Mouse (Mus musculus) mature B cell (primary cell): ENCODE measurements around the gene Pgam5.

Experiments used
- in situ Hi-C: fragments of 300-500 bp; cut with MboI; formaldehyde crosslinking; loops from 2 replicates; pipeline ENCODE4 v1.14.3; 2019

Pgam5 gene

DNA sequence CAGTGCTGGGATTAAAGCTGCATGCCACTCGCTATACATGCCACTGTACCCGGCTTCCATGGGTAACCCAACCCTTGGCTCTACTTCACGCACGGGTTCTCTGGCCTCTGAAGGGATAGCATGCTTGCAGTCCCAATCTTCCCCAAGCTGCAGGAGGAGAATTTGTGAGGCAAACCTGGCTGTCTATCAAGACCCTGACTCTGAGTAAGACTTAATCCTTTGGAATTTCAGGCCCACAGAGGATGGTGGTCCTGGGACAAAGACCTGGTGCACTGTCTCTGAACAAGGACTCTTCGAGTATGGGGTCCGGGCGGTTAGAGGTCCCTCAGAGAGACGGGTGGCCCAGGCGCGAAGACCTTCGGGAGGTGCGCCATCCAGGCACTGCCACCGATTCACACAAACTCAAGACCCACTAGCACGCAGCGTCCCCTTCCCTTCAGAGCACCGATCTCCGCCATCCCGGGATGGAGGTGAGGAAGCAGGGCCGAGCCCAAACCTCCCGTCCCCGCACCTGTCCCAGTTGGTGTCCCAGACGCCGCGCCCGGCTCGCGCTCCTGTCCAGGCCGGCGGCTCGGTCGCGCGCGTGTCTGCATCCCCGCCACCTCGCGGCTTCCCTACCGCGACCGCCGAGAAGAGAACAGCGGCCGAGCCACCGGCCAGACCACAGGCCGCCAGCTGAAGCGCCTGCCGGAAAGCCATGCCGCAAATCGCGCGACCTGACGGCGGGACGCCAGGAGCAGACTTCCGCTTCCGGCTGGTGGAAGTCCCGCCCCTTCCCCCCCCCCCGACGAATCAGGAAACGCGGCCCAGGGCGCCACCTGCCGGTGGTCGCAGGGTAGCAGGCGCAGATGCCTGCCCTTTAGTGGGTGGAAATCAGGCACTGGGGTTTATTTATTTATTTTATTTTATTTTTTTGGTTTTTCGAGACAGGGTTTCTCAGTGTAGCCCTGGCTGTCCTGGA, at the start of gene Pgam5:
TSS of gene Pgam5 (minus strand) at position 773 of the 961 bp plus-strand sequence.
- in situ Hi-C loops = no loop called here

DNA sequence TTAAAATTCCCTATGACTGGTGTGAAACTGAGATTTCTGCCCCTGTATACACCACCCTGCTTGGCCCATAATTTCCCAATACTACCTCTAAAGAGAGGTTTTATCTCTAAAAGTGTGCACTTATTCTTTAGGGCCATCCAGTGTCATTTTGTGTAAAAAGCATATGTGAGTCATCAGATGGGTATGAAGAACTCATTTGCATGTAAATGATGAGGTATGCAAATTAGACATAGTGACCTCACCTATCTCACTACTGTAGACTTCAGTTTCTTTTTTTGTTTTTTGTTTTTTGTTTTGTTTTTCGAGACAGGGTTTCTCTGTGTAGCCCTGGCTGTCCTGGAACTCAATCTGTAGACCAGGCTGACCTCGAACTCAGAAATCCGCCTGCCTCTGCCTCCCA, 43.4 kb upstream of the Pgam5 start:
- in situ Hi-C loops = no loop called here

DNA sequence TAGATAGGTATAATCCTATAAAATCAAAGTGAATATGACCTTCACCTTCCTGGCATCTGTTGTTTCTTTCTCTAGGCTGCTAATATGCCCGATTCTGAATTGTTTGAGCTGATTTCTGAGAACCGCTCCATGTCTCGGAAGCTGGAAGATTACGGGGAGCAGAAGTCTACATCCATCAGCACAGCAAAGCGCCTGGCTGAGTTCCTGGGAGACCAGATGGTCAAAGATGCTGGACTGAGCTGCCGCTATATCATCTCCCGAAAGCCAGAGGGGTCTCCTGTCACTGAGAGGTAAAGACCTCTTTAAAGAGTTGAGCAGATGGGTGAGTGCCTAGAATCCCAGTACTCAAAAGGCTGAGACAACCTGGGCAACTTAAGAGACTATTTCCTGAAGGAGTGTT, 39.1 kb upstream of the Pgam5 start:
- in situ Hi-C loops = no loop called here

GRCm38 (mm10) chr5:110300591-110300990, 30.9 kb upstream of the Pgam5 start:
- in situ Hi-C loops = no loop called here

DNA sequence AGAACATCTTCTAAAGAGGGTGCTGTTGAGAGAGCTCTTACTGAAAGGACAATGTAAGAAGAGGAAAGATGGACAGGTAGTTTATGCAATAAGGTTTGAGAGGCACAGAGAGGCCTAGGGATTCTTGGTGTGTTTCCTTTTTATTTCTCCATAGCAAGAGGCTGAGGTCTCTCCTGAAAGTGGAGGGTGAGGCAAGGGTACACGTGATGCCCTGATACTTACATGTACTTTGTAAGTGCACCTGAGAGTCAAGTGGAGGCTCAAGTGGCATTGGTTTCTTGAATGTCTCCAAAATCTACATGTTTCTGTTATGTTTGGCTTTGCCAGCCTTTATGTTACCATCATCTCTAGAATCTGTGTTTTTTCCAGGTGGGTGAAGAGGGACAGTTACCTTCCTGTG, 26.9 kb upstream of the Pgam5 start:
- in situ Hi-C loops = no loop called here

DNA sequence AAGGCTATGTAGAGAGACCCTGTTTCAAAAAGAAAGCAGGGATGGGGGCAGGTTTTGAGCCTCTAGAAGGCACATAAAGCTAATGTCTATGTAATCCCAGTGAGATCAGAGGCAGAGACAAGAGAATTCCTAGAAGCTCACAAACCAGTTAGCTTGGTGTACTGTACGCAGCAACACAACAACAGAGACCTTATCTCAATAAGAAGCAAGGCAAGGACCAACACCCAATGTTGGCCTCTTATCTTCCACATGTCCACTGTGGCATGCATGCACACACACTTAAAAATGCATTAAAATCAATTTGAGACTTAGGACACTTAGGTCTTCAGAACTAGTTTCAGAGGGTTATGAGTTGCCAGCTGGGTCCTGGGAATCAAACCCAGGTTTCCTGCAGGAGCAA, 21.9 kb upstream of the Pgam5 start:
- in situ Hi-C loops = no loop called here

- in situ Hi-C loops = no loop called here
Measured at GRCm38 (mm10) chr5:110287084-110287475, 17.4 kb upstream of the Pgam5 start.

DNA sequence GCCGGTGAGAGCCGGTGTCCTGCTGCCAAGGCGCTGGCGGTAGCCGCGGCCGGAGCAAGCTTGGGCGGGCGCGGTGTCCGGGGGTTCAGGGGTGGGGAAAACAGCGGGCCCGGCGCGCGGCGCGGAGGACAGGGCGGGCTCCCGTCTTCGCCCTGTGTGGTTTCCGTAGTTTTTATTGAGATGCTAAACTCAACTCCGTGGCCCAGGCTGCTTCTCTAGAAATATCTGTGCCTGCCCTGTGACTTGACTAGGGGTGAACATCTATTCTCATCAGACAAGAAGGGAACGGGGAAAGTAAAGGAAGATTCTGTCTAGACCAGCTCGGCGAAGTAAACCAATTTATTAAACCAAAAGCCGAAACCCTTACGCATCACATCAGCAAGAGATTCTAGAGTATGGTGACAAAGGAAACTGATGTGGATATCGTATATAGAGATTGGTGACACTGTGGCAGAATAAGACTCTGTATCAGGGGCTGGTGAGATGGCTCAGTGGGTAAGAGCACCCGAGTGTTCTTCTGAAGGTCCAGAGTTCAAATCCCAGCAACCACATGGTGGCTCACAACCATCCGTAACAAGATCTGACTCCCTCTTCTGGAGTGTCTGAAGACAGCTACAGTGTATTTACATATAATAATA, 16.9 kb upstream of the Pgam5 start:
- in situ Hi-C loops = no loop called here

DNA sequence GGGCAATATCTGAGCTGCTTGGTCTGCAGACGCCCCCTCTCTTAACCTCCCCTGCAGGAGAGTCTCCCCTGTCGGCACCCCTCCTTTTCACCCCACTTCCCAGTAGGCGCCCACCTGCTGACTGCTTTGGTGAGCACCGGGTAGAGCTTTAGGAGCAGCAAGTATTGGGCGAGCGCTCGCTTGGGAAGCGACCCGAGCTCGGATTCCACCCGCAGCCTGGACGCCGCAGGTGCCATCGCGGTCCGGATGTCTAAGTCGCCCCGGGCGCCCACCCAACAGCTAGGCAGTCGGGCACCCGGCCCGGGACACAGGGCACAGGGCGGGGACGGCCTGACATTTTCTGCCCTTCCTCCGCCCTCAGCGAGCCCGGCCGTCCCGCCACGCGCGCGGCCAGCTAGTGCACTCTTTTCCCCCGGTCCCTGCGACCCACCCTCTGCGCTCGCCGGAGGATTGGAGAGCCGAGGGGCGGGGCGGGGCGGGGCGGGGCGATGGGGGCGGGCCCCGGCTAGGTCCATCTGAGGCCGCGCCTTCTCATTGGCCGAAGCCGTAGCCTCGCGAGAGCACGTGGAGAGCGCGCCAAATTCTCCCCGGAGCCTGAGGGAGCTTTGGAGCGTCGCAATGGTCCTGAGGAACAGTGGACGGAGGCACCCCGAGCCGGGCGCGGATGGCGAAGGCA, 16.2 kb upstream of the Pgam5 start, which contains the start of the genes Pxmp2 and Pole:
TSS of gene Pxmp2 (minus strand) at position 417 of the 676 bp plus-strand sequence.
TSS of gene Pole (plus strand) at position 537 of the 676 bp plus-strand sequence.
- in situ Hi-C loops = no loop called here

- in situ Hi-C loops = no loop called here
Measured at GRCm38 (mm10) chr5:110285156-110285555, 15.4 kb upstream of the Pgam5 start.

DNA sequence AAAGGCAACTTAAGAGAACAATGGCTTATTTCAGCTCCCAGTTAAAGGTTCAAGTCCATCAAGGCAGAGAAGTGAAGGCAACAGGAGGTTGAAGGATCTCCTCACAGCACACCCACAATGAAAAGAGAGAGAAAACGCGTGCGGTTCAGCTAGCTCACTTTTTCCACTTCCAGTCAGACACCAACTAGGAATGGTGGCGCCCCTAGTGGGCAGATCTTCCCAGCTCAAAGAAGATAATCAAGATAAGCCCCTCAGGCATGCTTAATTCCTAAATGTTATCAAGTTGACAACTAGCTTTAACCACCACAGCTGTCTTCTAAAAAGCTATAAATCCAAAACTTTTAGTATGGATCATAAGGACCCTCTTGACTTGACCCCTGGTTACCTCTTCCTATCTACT, 14.8 kb upstream of the Pgam5 start:
- in situ Hi-C loops = no loop called here

DNA sequence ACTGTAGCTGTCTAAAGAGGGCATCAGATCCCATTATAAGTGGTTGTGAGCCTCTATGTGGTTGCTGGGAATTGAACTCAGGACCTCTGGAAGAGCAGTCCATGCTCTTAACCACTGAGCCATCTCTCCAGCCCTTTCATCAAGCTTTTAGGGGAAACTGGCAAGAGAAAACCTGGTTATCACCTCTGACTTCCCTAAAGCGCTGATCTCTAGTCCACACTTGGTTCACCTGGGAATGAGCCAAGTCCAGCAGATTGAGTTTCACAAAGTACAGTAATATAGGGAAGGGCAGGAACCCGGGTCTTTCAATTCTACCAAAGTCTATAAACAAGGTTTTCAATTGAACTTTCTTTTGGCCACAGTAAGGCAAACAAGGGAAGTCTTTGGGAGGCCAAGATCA, 12.3 kb upstream of the Pgam5 start:
- in situ Hi-C loops = no loop called here

GRCm38 (mm10) chr5:110276910-110277309, 7.2 kb upstream of the Pgam5 start:
- in situ Hi-C loops = no loop called here

- in situ Hi-C loops = no loop called here
Measured at GRCm38 (mm10) chr5:110276391-110276790, 6.7 kb upstream of the Pgam5 start.

- in situ Hi-C loops = no loop called here
Measured at GRCm38 (mm10) chr5:110274846-110275245, 5.1 kb upstream of the Pgam5 start.

GRCm38 (mm10) chr5:110274147-110274546, 4.4 kb upstream of the Pgam5 start:
- in situ Hi-C loops = no loop called here

GRCm38 (mm10) chr5:110270242-110270641, 529 bp upstream of the Pgam5 start:
- in situ Hi-C loops = no loop called here

GRCm38 (mm10) chr5:110266941-110267340, 2.8 kb downstream of the Pgam5 start:
- in situ Hi-C loops = no loop called here

- in situ Hi-C loops = no loop called here
Measured at GRCm38 (mm10) chr5:110244091-110244490, 25.6 kb downstream of the Pgam5 start.

DNA sequence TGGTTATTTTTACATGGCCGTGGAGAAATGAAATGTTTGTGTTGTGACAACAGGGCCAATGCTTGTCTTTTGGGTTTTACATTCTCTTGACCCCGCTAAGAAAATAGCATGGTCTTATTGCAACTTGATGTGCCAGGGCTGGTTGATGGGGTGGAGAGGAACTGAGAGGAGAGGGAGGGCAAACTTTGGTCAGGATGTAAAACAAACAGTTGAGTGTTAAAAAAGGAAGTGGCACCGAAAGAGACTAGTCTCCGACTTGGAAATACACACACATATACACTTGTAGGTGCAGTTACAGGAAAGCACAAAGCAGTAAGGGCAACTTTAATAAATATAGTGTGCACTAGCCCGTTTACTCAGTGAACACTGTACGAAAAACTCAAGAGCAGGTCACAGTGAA, 37.4 kb downstream of the Pgam5 start:
- in situ Hi-C loops = no loop called here

DNA sequence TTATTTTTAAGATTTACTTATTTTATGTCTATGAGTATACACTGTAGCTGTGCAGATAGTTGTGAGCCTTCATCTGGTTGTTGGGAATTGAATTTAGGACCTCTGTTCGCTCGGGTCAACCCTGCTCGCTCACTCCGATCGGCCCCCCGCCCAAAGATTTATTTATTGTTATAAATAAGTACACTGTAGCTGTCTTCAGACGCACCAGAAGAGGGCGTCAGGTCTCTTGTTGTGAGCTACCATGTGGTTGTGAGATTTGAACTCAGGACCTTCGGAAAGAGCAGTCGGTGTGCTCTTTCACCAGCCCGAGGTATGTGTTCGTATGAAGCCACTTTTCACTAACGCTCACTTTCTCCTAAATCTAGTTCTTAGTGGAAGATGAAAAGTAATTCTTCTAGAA, 38.1 kb downstream of the Pgam5 start:
- in situ Hi-C loops = no loop called here

- in situ Hi-C loops = no loop called here
Measured at GRCm38 (mm10) chr5:110230780-110231461, 38.8 kb downstream of the Pgam5 start, which contains the start of gene Ankle2. TSS of gene Ankle2 (plus strand) at chr5:110231004.
